Mouse (Mus musculus) thymus, postnatal 4 days (tissue): ENCODE results near the gene Nck2.
"Not testable (repeated sequence)": the region's sequence is repeated elsewhere in the genome, so short reads cannot be mapped to it uniquely, and the experiment has no call there.

Experiments used
- DNase-seq: peaks from one replicate; pipeline ENCODE4 v3.0.0; 2021

Nck2 gene

GRCm38 (mm10) chr1:43537021-43537420 is 92.6 kb downstream of the Nck2 start:
- DNase-seq = no peak

DNA sequence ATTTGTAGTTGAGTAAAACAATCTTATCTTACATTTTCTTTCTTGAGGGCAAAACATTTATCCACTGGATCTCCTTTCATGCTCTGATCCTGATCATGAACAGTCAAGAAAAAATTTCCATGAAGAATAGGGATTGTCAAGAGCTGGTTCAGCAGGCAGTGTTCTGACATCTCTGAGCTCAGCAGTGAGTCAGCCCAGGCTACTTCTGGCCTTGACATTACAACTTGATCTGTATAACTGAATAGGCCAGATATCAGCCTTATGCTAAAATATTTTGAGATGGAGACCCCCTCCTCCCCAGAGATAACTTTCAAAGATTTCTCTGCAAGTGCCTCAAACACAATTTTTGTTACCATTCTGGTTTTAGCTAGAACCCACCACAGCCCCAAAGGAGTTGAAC is 93.1 kb downstream of the Nck2 start:
- no peak for DNase-seq

- DNase-seq = peak; percentile 47
Observed at GRCm38 (mm10) chr1:43538716-43539115, 94.3 kb downstream of the Nck2 start.

GRCm38 (mm10) chr1:43539689-43540380 is 95.5 kb downstream of the Nck2 start:
- DNase-seq = no peak

GRCm38 (mm10) chr1:43542339-43542738 is 98.0 kb downstream of the Nck2 start:
- DNase-seq = peak; percentile 56

- no peak for DNase-seq
Observed at GRCm38 (mm10) chr1:43547644-43548043, 103.3 kb downstream of the Nck2 start.

DNA sequence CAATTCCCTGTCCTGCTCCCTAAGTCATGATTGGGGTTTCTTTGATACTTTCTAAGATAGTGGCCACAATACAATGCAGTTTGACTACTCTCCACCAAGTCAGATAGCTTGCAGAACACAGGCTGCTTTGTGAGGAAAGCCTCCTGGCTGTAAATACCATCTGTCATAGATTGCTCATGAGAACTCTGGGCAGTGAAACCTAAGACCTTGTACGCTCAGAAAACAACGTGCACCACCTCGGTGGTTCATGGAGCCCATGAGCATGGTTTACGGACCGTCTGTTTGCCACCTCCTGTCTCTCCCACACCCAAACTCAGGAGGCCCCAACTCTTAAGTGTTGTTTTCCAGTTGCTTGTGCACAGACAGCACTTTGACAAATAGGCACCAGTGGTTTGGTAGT is 104.4 kb downstream of the Nck2 start:
- no peak for DNase-seq

- DNase-seq = no peak
Observed at GRCm38 (mm10) chr1:43550525-43550924, 106.1 kb downstream of the Nck2 start.

DNA sequence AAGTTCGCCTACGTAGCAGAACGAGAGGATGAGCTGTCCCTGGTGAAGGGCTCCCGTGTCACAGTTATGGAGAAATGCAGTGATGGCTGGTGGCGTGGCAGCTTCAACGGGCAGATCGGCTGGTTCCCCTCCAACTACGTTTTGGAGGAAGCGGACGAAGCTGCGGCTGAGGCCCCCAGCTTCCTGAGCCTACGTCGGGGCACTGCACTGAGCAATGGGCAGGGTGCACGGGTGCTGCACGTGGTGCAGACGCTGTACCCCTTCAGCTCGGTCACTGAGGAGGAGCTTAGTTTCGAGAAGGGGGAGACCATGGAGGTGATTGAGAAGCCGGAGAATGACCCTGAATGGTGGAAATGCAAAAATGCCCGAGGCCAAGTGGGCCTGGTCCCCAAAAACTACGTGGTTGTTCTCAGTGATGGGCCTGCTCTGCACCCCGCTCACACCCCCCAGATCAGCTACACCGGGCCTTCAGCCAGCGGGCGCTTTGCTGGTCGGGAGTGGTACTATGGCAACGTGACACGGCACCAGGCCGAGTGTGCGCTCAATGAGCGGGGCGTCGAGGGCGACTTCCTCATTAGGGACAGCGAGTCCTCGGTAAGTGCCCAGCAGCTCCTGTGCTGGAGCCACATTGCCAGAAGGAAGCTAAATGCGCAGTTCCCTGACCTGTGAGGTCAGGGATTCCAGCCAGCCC is 109.8 kb downstream of the Nck2 start:
- DNase-seq = not testable (repeated sequence)

GRCm38 (mm10) chr1:43555222-43555974 is 111.0 kb downstream of the Nck2 start:
- DNase-seq = no peak

- peak; percentile 18 for DNase-seq
Observed at GRCm38 (mm10) chr1:43558329-43558728, 114.0 kb downstream of the Nck2 start.

GRCm38 (mm10) chr1:43559043-43559692 is 114.8 kb downstream of the Nck2 start:
- DNase-seq = no peak

- DNase-seq = no peak
Observed at GRCm38 (mm10) chr1:43561085-43561484, 116.7 kb downstream of the Nck2 start.

DNA sequence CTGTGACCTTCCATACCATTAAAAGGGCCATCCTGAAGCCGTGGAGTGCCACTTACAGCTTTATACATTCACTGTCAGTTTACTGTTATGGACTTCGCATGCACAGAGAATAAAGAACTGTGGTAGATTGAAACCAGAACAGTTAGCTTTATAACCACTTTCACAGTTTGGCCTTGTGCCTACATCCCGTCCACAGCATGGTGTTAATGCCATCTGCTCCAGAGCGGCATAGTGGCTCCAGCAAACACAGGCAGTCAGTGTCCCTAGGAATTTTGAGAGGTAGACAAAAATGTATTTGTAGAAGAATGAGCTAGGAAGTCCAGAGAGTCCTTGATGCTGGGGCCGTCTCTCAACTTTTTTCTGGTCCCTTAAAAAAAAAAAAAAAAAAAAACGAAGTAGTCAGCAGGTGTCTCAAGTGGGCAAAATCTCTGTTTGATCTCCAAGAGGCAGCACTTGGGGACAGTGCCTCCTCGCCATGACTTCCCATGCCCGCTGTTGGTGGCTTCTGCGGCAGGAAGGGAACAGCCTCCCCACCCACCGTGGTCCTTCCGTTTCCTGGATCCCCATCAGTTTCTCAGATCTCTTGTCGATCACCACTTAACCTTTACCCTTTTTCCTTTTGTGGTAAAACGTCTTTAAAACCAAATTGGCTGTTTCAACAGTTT is 117.8 kb downstream of the Nck2 start:
- peak; percentile 60 for DNase-seq

- no peak for DNase-seq
Observed at GRCm38 (mm10) chr1:43565260-43565659, 120.9 kb downstream of the Nck2 start.

GRCm38 (mm10) chr1:43566677-43567377 is 122.4 kb downstream of the Nck2 start:
- no peak for DNase-seq

DNA sequence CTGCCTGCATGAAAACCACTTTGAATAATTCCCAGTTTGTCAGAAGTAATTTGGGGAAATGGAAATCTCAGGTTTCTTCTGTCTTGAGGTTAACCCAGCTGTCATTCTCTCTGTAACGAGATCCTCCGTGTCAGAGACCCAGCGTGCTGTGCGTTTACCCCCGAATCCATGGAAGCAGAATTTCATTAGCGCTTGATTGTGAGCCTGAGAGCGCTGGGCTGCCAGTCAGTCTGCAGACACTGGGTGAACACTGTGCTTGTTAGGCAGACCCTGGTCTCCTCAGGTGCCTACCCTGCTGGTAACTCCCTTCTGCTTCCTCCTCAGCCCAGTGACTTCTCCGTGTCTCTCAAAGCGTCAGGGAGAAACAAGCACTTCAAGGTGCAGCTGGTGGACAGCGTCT is 124.4 kb downstream of the Nck2 start:
- no peak for DNase-seq

DNA sequence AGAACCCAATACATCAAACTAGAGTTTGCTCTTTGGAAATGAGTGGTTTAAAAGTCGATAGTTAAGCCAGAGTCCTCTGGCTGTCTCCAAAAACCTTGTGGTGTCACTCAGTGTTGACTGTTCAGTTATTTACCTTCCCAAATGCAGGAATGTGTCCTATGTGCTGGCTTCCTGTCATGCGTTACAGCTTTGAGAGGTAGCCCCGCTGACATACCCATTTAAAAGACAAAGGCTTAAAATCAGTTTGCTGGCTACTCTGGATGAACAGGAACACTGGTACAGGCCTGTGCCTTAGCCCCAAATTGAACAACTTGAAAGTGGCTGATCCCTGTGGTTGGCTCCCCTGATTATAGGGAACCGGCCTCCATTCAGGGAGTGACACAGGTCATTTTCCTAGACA is 126.7 kb downstream of the Nck2 start:
- no peak for DNase-seq

DNA sequence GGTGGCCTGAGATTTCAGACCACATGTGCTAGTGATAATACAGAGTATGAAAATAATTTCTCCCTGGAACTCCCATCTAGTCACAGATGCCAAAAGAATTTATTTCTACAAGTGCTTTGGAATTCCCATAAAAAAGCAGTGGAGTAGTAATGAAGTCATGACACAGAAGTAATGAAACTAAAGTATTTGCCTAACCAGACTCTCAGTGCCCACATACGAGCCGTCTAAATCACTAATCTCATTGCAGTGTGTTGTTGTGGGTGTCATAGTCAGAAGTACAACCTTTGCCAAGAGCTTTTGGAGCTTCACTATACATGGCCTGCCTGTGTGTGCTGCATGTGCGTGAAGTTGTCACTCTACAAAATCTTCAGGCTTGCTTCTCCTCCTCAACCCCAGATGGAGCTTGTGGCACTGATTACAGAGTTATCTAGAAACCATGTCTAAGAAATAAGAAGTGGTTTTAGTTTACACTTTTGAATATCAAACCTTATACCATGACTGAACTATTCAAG is 130.5 kb downstream of the Nck2 start:
- DNase-seq = no peak

GRCm38 (mm10) chr1:43577371-43577770 is 133.0 kb downstream of the Nck2 start:
- no peak for DNase-seq

DNA sequence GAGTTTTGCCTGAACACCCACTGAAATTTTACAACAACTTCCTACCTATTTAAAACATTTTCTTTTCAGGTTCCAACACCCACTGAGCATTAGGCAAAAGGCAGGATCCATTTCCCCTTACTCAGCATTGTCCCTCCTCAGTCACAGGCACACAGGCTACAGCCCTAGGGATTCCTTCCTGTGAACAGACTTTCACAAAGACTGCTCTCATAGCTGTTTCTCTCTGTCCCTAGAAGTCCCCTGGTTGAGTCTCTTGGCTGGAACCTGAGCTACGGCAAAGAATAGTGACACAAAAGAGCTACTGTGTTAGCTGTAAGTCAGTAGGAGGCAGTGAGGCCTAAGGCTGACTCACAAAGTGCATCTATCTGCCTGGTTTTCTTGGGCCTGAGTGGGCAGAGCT is 139.2 kb downstream of the Nck2 start:
- DNase-seq = no peak

- DNase-seq = no peak
Observed at GRCm38 (mm10) chr1:43589001-43589400, 144.6 kb downstream of the Nck2 start.
